Mouse (Mus musculus): ENCODE results near the gene Ccdc125. TPM values are rescaled to one million over a fixed set of nuclear protein-coding genes. Genes with fewer than 3 reads are reported as not detected.

Ccdc125 gene
- 1.7 and 1.8 TPM in 2 replicates for polyA plus RNA-seq (2015; fragmentation: Nextera tagmentation; extraction: Ambion mirVana)

GRCm38 (mm10) chr13:100669291-100670022 is at the start of gene Ccdc125:
Gene Ccdc125 (plus strand): TSS chr13:100669717.
- Histone ChIP-seq H3K9me3 (no peaks in the 10 kb centered on the region), H3K4me2 (replicated peaks) (peak within 1 kb of the TSS; percentile 88), H3K4me3 (peak within 1 kb of the TSS; percentile 50), H3K36me3 (peaks cover 16% of the 10 kb centered on the region), H3K4me1 (peaks cover 8% of the 10 kb centered on the region), H3K27ac (replicated peaks) (no peak within 1 kb of the TSS), H3K27me3 (no peaks in the 10 kb centered on the region), H3K9ac (replicated peaks) (peak within 1 kb of the TSS; percentile 51)
- under 1% methylated on average over 44 of the region's 44 CpGs for WGBS
- peak; percentile 80 for ATAC-seq (replicated peaks)

DNA sequence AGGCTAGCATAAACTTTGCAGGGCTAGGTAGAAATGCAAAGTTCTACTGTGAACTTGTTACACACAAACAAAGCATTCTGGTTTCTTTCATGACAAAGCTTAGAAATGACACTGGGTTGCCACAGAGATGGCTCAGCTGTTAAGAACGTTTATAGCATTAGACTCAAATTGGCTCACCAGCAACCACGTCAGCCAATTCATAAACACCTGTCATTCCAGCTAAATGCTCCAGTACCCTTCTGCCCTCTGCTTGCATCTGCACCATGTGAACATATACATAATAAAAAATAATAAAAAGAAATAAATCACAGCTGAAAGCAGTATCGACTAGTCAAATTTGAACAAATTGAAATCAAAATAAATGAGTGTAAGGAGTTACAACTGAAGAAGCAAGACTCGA is 47.3 kb upstream of the Ccdc125 start:
- no peak overlapping the region for H3K4me2 ChIP-seq (replicated peaks)
- H3K36me3 ChIP-seq, result peaks cover 80% of the 10 kb centered on the region
- H3K27ac ChIP-seq (replicated peaks), result no peak overlapping the region
- H3K4me1 ChIP-seq, result no peaks in the 10 kb centered on the region
- H3K4me3 ChIP-seq, result no peak overlapping the region
- H3K9ac ChIP-seq (replicated peaks), result no peak overlapping the region
- peaks cover 5% of the 10 kb centered on the region for H3K27me3 ChIP-seq
- no peak for ATAC-seq (replicated peaks)
- no peaks in the 10 kb centered on the region for H3K9me3 ChIP-seq
- WGBS, result 91% methylated on average over 4 of the region's 4 CpGs

GRCm38 (mm10) chr13:100634106-100634691 is 35.3 kb upstream of the Ccdc125 start:
- Histone ChIP-seq H3K4me1 (no peaks in the 10 kb centered on the region), H3K4me2 (replicated peaks) (no peak overlapping the region), H3K9ac (replicated peaks) (no peak overlapping the region), H3K36me3 (peaks cover 72% of the 10 kb centered on the region), H3K27ac (replicated peaks) (no peak overlapping the region), H3K9me3 (no peaks in the 10 kb centered on the region), H3K4me3 (no peak overlapping the region), H3K27me3 (no peaks in the 10 kb centered on the region)
- ATAC-seq (replicated peaks), result no peak
- WGBS, result 97% methylated on average over 3 of the region's 3 CpGs

DNA sequence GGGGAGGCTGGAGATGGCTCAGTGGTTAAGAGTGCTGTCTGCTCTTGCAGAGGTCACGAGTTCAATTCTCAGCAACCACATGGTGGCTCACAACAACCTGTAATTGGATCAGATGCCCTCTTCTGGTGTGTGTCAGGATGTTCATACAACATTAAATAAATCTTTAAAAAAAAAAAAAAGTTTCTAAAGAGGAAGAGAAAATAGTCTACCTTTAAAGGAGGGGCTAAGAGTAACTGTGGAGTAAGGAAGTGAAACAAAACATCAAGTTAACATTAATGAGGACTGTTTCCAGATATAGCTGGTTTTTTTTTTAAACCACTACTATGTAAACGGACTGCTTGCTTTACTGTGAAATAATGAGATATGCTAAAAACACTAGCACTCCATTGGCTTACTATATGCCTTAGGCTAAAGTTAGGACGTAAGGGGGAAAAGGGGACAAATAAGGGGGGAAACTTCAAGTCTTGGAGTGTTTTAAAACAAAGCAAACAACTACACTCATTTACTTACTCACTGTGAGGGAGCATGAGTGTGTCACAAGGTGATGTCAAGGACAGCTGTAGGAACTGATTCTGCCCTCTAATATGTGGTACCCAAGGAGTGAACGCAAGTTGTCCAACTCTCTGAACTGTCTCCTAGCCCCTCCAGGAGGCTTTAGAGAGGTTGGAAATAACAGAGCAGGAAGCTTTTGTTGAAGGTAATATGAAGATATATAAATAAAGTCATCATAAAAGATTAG is 26.9 kb upstream of the Ccdc125 start:
- 95% methylated on average over 4 of the region's 4 CpGs for WGBS
- no peak overlapping the region for H3K4me2 ChIP-seq (replicated peaks)
- ATAC-seq (replicated peaks), result no peak
- H3K27me3 ChIP-seq, result no peaks in the 10 kb centered on the region
- no peaks in the 10 kb centered on the region for H3K4me1 ChIP-seq
- no peak overlapping the region for H3K9ac ChIP-seq (replicated peaks)
- no peak overlapping the region for H3K27ac ChIP-seq (replicated peaks)
- peaks cover 84% of the 10 kb centered on the region for H3K36me3 ChIP-seq
- no peaks in the 10 kb centered on the region for H3K9me3 ChIP-seq
- H3K4me3 ChIP-seq, result no peak overlapping the region

DNA sequence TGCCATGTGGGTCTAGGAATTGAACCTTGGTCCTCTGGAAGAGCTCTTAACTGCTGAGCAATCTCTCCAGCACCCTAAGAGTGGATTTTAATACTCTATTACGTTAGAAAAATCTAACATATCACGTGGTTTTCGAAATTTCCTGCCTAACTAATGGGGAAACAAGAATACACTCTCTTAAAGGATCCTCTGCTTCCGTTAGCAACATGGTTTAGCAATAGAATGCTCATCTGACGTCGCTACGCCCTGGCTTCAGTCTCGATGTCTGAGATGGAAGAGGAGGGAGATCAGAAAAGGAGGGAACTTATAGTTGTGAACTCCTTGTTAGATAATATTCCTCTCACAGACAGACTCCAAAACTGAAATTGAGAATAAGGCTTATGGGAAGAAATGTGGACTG is 21.3 kb upstream of the Ccdc125 start:
- Histone ChIP-seq H3K27me3 (no peaks in the 10 kb centered on the region), H3K9me3 (no peaks in the 10 kb centered on the region), H3K36me3 (peaks cover 43% of the 10 kb centered on the region), H3K27ac (replicated peaks) (no peak overlapping the region), H3K4me3 (no peak overlapping the region), H3K9ac (replicated peaks) (no peak overlapping the region), H3K4me2 (replicated peaks) (no peak overlapping the region), H3K4me1 (peaks cover 14% of the 10 kb centered on the region)
- no peak for ATAC-seq (replicated peaks)
- 94% methylated on average over 8 of the region's 8 CpGs for WGBS

DNA sequence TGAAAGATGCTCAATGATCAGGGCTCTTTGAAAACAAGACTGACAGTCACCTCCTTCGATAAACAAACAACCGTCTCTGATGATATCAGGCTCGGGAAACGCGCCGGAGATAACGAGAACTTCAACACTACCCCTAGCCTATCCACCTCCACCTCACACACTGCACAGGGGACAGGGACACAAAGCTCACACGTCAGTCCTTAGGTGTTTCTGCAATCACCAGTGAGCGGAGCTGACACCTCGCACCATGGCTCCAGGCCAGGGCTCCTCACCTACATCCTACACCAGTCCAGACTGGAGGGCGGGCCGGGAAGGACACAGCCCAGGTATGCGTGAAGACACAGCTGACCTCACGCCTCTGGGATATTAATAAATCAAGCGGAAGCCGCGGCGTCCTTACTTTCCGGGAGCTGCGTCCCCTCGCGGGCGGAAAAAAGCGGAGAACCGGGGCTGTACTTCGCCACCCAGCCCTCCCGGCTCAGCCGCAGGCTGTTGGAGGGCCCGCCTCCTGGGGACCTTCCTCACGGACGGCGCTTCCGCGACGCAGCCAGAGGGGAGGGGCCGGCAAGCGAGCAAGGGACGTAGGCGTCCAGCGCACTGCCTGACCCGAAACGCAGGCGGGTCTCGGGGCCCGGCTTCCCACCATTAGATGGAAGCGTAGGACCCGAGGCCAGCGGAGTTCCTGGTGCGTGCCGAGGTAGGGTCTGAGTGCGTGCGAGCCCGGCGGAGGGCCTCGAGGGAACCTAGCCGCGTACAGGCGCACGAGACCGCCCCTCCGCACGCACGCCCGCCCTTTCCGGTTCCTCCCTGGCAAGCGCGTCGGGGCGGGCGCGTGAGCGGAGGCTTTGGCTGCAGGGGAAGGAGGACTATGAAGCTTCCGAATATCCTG is 18.7 kb upstream of the Ccdc125 start, which contains the start of the genes Ak6 and Rad17:
Ak6 (plus strand) TSS at position 430 of the 889 bp plus-strand sequence.
Rad17 (minus strand) TSS at position 502 of the 889 bp plus-strand sequence.
- Histone ChIP-seq H3K9ac (replicated peaks) (peak within 1 kb of the TSS; percentile 89), H3K4me1 (peaks cover 14% of the 10 kb centered on the region), H3K9me3 (no peaks in the 10 kb centered on the region), H3K36me3 (peaks cover 25% of the 10 kb centered on the region), H3K4me3 (peak within 1 kb of the TSS; percentile 88), H3K27ac (replicated peaks) (peak within 1 kb of the TSS; percentile 96), H3K27me3 (no peaks in the 10 kb centered on the region), H3K4me2 (replicated peaks) (peak within 1 kb of the TSS; percentile 72)
- peak; percentile 98 for ATAC-seq (replicated peaks)
- WGBS, result under 1% methylated on average over 68 of the region's 73 CpGs

GRCm38 (mm10) chr13:100651439-100652186 is 17.9 kb upstream of the Ccdc125 start, which contains the start of gene Taf9:
Gene Taf9 (plus strand): TSS chr13:100651579.
- Histone ChIP-seq H3K36me3 (peaks cover 21% of the 10 kb centered on the region), H3K27ac (replicated peaks) (peak within 1 kb of the TSS; percentile 96), H3K27me3 (no peaks in the 10 kb centered on the region), H3K4me3 (peak within 1 kb of the TSS; percentile 88), H3K9ac (replicated peaks) (peak within 1 kb of the TSS; percentile 89), H3K4me2 (replicated peaks) (peak within 1 kb of the TSS; percentile 72), H3K9me3 (no peaks in the 10 kb centered on the region), H3K4me1 (peaks cover 14% of the 10 kb centered on the region)
- under 1% methylated on average over 46 of the region's 63 CpGs for WGBS
- ATAC-seq (replicated peaks), result no peak

DNA sequence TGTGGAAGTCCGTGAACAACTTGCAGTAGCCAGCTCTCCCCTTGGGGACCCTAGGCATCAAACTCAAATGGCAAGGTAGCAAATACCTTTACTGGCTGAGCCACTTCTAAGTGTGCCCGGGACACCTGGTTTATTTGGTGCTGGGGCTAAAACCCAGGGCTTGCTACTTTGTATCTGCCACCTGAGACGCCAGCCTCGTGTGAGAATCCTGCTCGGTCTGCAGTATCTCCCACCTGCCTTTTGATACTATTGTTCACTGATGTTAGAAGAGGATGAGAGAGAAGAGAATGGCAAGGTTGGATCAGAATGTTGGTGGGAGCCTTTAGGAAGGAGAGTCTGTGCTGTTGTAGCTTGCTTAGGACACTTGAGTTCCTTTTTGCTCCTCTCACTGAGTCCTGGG is 11.4 kb upstream of the Ccdc125 start:
- peaks cover 9% of the 10 kb centered on the region for H3K36me3 ChIP-seq
- H3K9me3 ChIP-seq, result no peaks in the 10 kb centered on the region
- no peak for ATAC-seq (replicated peaks)
- no peaks in the 10 kb centered on the region for H3K4me1 ChIP-seq
- H3K4me2 ChIP-seq (replicated peaks), result no peak overlapping the region
- no peaks in the 10 kb centered on the region for H3K27me3 ChIP-seq
- 92% methylated on average over 5 of the region's 5 CpGs for WGBS
- H3K4me3 ChIP-seq, result no peak overlapping the region
- H3K27ac ChIP-seq (replicated peaks), result no peak overlapping the region
- H3K9ac ChIP-seq (replicated peaks), result no peak overlapping the region

GRCm38 (mm10) chr13:100659864-100660456 is 9.6 kb upstream of the Ccdc125 start:
- no peak overlapping the region for H3K4me3 ChIP-seq
- peak; percentile 67; the same call in 1 of the 2 replicates for ATAC-seq (replicated peaks)
- WGBS, result 61% methylated on average over 4 of the region's 4 CpGs
- no peak overlapping the region for H3K4me2 ChIP-seq (replicated peaks)
- H3K4me1 ChIP-seq, result no peaks in the 10 kb centered on the region
- no peaks in the 10 kb centered on the region for H3K27me3 ChIP-seq
- no peaks in the 10 kb centered on the region for H3K9me3 ChIP-seq
- no peak overlapping the region for H3K9ac ChIP-seq (replicated peaks)
- no peak overlapping the region for H3K27ac ChIP-seq (replicated peaks)
- H3K36me3 ChIP-seq, result peaks cover 13% of the 10 kb centered on the region

- Histone ChIP-seq H3K27me3 (no peaks in the 10 kb centered on the region), H3K36me3 (peaks cover 13% of the 10 kb centered on the region), H3K4me2 (replicated peaks) (peak overlapping the region; percentile 88), H3K4me1 (peaks cover 8% of the 10 kb centered on the region), H3K27ac (replicated peaks) (no peak overlapping the region), H3K4me3 (peak overlapping the region; percentile 50), H3K9me3 (no peaks in the 10 kb centered on the region), H3K9ac (replicated peaks) (no peak overlapping the region)
- WGBS, result 65% methylated on average over 9 of the region's 9 CpGs
- ATAC-seq (replicated peaks), result no peak
Measured at GRCm38 (mm10) chr13:100670181-100670741, 744 bp downstream of the Ccdc125 start.
